Mouse (Mus musculus): ENCODE data around the gene Rmdn3.

GRCm38 (mm10) chr2:119198934-119199333, 42.1 kb upstream of the Rmdn3 start:
- TF ChIP-seq CTCF (IDR thresholded peaks at IDR 0.05; ENCODE audit: control insufficient read depth, insufficient read depth, insufficient replicate concordance, low read depth, low read length) (no peak), POLR2A (IDR thresholded peaks at IDR 0.05; ENCODE audit: control insufficient read depth, low read depth, low read length) (no peak)
